Mouse (Mus musculus) CH12.LX (cell line): ENCODE measurements around the gene Rpl11.

Source experiments
- BHLHE40 ChIP-seq: IDR thresholded peaks from 2 replicates; pipeline ENCODE4 v1.6.1; 2011; ENCODE audit warnings: mild to moderate bottlenecking, low read depth, low read length, improper control_type of control experiment
- CHD1 ChIP-seq: IDR thresholded peaks from 2 replicates; pipeline ENCODE4 v1.6.1; 2012; ENCODE audit warnings: low read depth, low read length, improper control_type of control experiment, inconsistent platforms
- CTCF ChIP-seq, 2 experiments: IDR thresholded peaks in 1 of 2; conservative IDR thresholded peaks in 1 of 2; 2 replicates each; pipeline ENCODE4 v1.5.1; 2011 to 2012; ENCODE audit warnings: low read depth in 2 of 2, low read length in 2 of 2, improper control_type of control experiment in 1 of 2, inconsistent platforms in 1 of 2, mild to moderate bottlenecking in 1 of 2, moderate library complexity in 1 of 2
- ELF1 ChIP-seq: IDR thresholded peaks from 2 replicates; pipeline ENCODE4 v1.6.1; 2014; ENCODE audit warnings: low read depth, mild to moderate bottlenecking, inconsistent platforms, low read length, improper control_type of control experiment
- EP300 ChIP-seq: IDR thresholded peaks from 2 replicates; pipeline ENCODE4 v1.6.1; 2011; ENCODE audit warnings: low read length, improper control_type of control experiment
- GABPA ChIP-seq: IDR thresholded peaks from 2 replicates; pipeline ENCODE4 v1.6.1; 2012; ENCODE audit warnings: low read depth, low read length, improper control_type of control experiment, inconsistent platforms; ENCODE audit not compliant: insufficient replicate concordance
- MAZ ChIP-seq: IDR thresholded peaks from 2 replicates; pipeline ENCODE4 v1.6.1; 2012; ENCODE audit warnings: low read depth, mild to moderate bottlenecking, inconsistent platforms, low read length, improper control_type of control experiment, moderate library complexity
- POLR2A ChIP-seq: IDR thresholded peaks from 2 replicates; pipeline ENCODE4 v1.6.1; 2011; ENCODE audit warnings: low read depth, mild to moderate bottlenecking, improper control_type of control experiment, low read length
- RAD21 ChIP-seq: IDR thresholded peaks from 2 replicates; pipeline ENCODE4 v1.6.1; 2011; ENCODE audit warnings: low read depth, mild to moderate bottlenecking, low read length, improper control_type of control experiment, moderate library complexity
- UBTF ChIP-seq: IDR thresholded peaks from 2 replicates; pipeline ENCODE4 v1.6.1; 2012; ENCODE audit warnings: low read depth, mild to moderate bottlenecking, inconsistent platforms, low read length, improper control_type of control experiment, moderate library complexity
- ZMIZ1 ChIP-seq: IDR thresholded peaks from 2 replicates; pipeline ENCODE4 v1.6.1; 2012; ENCODE audit warnings: low read depth, mild to moderate bottlenecking, inconsistent platforms, low read length, improper control_type of control experiment

DNA sequence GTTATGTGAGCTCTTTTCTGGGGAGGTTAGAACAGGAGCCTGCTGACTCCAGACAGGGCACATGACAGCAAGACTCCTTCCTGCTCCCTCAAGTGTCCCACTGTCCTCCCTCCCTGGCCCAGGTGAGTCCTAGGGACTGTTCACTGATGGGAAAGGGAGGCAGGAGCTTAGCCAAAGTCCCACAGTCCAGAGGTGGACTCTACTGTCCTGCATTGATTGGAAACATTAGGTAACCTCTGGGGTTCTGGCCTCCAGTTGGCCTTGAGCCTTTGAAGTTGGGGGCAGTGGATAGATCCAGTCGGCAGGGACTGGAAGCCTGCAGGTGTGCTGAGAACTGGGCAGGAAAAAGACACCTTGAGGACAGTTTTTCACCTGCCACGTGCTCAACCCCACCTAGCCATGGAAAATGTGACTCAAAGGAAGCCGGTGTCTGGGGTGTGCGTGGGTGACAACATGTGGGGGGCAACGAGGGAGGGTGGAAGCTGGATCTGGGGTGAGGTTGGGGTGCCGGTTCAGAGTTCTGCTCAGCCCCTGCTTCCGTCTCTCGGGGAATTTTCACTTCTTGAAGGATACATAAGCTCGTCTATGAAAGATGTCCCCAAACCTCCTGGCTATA is 42.4 kb upstream of the Rpl11 start:
- TF ChIP-seq CTCF (conservative IDR thresholded peaks at IDR 0.05 in 1 of 2, IDR thresholded peaks at IDR 0.05 in 1 of 2; ENCODE audit: low read depth in 2 of 2, low read length in 2 of 2): no peak
- no peak for TF ChIP-seq POLR2A
- no peak for TF ChIP-seq UBTF
- TF ChIP-seq BHLHE40: peak; percentile 84
- no peak for TF ChIP-seq ELF1
- TF ChIP-seq GABPA: no peak
- TF ChIP-seq ZMIZ1: no peak
- TF ChIP-seq RAD21: no peak
- no peak for TF ChIP-seq EP300
- no peak for TF ChIP-seq CHD1
- no peak for TF ChIP-seq MAZ
